21 mouse cellular contexts compared by ENCODE assay signal in the genomic region with DNA sequence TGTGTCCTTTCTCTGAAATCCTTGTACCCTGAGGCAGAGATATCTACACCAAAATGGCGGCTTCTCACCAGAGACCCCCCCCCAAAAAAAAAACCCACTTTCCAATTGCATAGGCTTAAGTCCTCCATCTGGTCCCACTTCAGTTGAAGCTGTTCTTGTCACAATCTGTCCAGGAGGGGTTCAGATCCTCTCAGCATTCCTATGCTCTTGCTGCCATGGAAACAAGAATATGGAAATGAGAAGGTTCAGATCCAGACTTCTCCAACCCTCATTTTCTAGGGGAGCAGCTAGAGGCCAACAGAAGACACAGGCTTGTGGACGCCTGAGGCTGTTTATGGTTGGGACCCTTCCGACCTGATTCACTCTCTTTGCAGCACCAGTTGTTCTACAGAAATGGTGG.
A peak's percentile ranks its signal among the peaks of the same experiment; 100 is the strongest.
DNase-seq lines count a peak whose midpoint lies in the region; ATAC-seq and TF ChIP-seq lines count a peak whose summit lies in the region.
"Had no signal": no experiment of that assay in that cellular context is flagged by ENCODE, and none has a peak within 500 bp of the region (broad histone marks: within the 10 kb centered on the region; RNA-seq: fewer than 3 reads in every experiment).

No protein-coding gene starts in this region.

- TF ChIP-seq POLR2A in testis, adult 2 months (IDR thresholded peaks at IDR 0.05; ENCODE audit: control insufficient read depth, low read depth, low read length): no peak

- peak overlapping the region; percentile 14; the same call in 1 of the 2 replicates for H3K27ac ChIP-seq in layer of hippocampus, adult 2 months
- no peak overlapping the region for H3K27ac ChIP-seq in testis, adult 2 months (ENCODE audit: control insufficient read depth, insufficient read depth, low read depth, low read length)
- H3K27ac ChIP-seq: embryonic facial prominence, embryonic 13.5 days; forebrain, embryonic 12.5 days; heart, embryonic 10.5 days; hindbrain, embryonic 14.5 days had no signal

- H3K4me3 ChIP-seq in layer of hippocampus, adult 2 months: no peak overlapping the region
- H3K4me3 ChIP-seq in testis, adult 2 months (ENCODE audit: control insufficient read depth, low read depth, low read length): peak overlapping the region; percentile 55
- H3K4me3 ChIP-seq: embryonic facial prominence, embryonic 13.5 days; forebrain, embryonic 12.5 days; heart, embryonic 10.5 days had no signal

- no peak for TF ChIP-seq CTCF in layer of hippocampus, adult 2 months (conservative IDR thresholded peaks at IDR 0.05)
- TF ChIP-seq CTCF in testis, adult 2 months (IDR thresholded peaks at IDR 0.05; ENCODE audit: control insufficient read depth, insufficient read depth, insufficient replicate concordance, low read depth, low read length): no peak

- no peaks in the 10 kb centered on the region for H3K4me1 ChIP-seq in testis, adult 2 months (ENCODE audit: control insufficient read depth, insufficient read depth, low read length)
- H3K4me1 ChIP-seq: embryonic facial prominence, embryonic 13.5 days; forebrain, embryonic 12.5 days; heart, embryonic 10.5 days had no signal

- DNase-seq in frontal cortex, postnatal 25 days (ENCODE audit: low spot score in 2 of 2): no peak
- peak in 1 of 2 experiments; percentile 23 for DNase-seq in layer of hippocampus, adult 2 months (ENCODE audit: low spot score in 2 of 2)
- DNase-seq in layer of hippocampus, adult 9-10 months (ENCODE audit: low spot score): no peak
- DNase-seq in testis, postnatal 10 days (ENCODE audit: low spot score): no peak
- DNase-seq in brain, embryonic 18.5 days (ENCODE audit: low read depth, low spot score): peak; percentile 34
- DNase-seq in kidney, postnatal 36 days: no peak
- DNase-seq: adrenal gland, adult 8-10 months; adrenal gland, postnatal 36 days; cerebellum, adult 18-20 months; cerebellum, adult 9-11 months; cerebellum, postnatal 36 days; gastrocnemius, postnatal 36 days; heart, adult 18-20 months; heart, postnatal 10 days had no signal

- H3K36me3 ChIP-seq in testis, adult 2 months (ENCODE audit: control insufficient read depth, insufficient read depth, low read length): no peaks in the 10 kb centered on the region
- H3K36me3 ChIP-seq: embryonic facial prominence, embryonic 13.5 days; forebrain, embryonic 12.5 days; heart, embryonic 10.5 days had no signal

- no peaks in the 10 kb centered on the region for H3K27me3 ChIP-seq in testis, adult 2 months (ENCODE audit: control insufficient read depth, insufficient read depth, low read length)
- H3K27me3 ChIP-seq: embryonic facial prominence, embryonic 13.5 days; forebrain, embryonic 12.5 days had no signal

- ATAC-seq in frontal cortex, adult (ENCODE audit: low TSS enrichment): peak; percentile 62; the same call in 1 of the 2 replicates
- ATAC-seq: intestine, embryonic 16.5 days had no signal
